Comparison of ENCODE assay signal across 19 mouse cellular contexts in the genomic region with DNA sequence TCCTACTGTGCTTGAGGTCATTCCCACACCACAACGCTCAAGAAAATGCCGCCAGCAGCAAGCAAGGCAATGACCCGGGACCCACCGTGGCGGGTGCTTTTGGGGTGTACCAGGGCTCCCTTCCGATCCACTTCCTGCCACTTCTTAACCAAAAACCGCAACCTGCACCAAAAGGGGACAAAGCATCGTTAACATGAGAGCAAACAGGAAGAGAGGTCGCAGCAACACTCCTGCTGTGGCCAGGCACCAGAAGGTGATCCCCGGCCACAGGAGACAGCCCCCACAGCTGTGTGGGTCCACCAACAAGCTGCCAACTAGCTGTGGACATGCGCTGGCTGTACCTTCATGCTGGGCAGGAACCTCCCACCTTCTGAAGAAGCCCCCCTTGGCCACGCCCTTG. TPM values are rescaled to one million over a fixed set of nuclear protein-coding genes. Genes with fewer than 3 reads are reported as not detected.
A peak's percentile ranks its signal among the peaks of the same experiment; 100 is the strongest.
DNase-seq lines count a peak whose midpoint lies in the region; ATAC-seq and TF ChIP-seq lines count a peak whose summit lies in the region.
"Had no signal": no experiment of that assay in that cellular context is flagged by ENCODE, and none has a peak within 500 bp of the region (broad histone marks: within the 10 kb centered on the region; RNA-seq: fewer than 3 reads in every experiment).

No protein-coding gene starts in this region.

- no peaks in the 10 kb centered on the region for H3K4me1 ChIP-seq in intestine, postnatal 0 days (replicated peaks; ENCODE audit: control insufficient read depth, insufficient read depth, low read length)
- H3K4me1 ChIP-seq: forebrain, embryonic 13.5 days; hindbrain, embryonic 13.5 days had no signal

- no peak overlapping the region for H3K4me2 ChIP-seq in intestine, postnatal 0 days (replicated peaks; ENCODE audit: low read depth)
- H3K4me2 ChIP-seq: forebrain, embryonic 13.5 days; hindbrain, embryonic 13.5 days had no signal

- WGBS in intestine, postnatal 0 days, result 92% methylated on average over 12 of the region's 12 CpGs

- no peaks in the 10 kb centered on the region for H3K9me3 ChIP-seq in intestine, postnatal 0 days (ENCODE audit: control insufficient read depth)
- H3K9me3 ChIP-seq: forebrain, embryonic 13.5 days; G1E; hindbrain, embryonic 13.5 days had no signal

- no peak overlapping the region for H3K9ac ChIP-seq in intestine, postnatal 0 days (ENCODE audit: low read depth, low read length)
- H3K9ac ChIP-seq: forebrain, embryonic 13.5 days; hindbrain, embryonic 13.5 days; liver, embryonic 14.5 days had no signal

- no peak overlapping the region for H3K4me3 ChIP-seq in intestine, postnatal 0 days (ENCODE audit: low read depth, low read length)
- H3K4me3 ChIP-seq: forebrain, embryonic 13.5 days; gastrocnemius, adult 2 months; hindbrain, embryonic 13.5 days had no signal

- H3K27ac ChIP-seq in intestine, postnatal 0 days (ENCODE audit: low read depth, low read length), result no peak overlapping the region
- H3K27ac ChIP-seq: forebrain, embryonic 13.5 days; gastrocnemius, adult 2 months; hindbrain, embryonic 13.5 days; liver, embryonic 14.5 days had no signal

- no peaks in the 10 kb centered on the region for H3K27me3 ChIP-seq in intestine, postnatal 0 days (replicated peaks; ENCODE audit: control insufficient read depth, insufficient read depth, low read length)
- H3K27me3 ChIP-seq: forebrain, embryonic 13.5 days; hindbrain, embryonic 13.5 days had no signal

- ATAC-seq in granulocyte monocyte progenitor cell, adult 5-6 weeks (replicated peaks; ENCODE audit: poor library complexity, severe bottlenecking), result peak; percentile 72
- peak; percentile 53 for ATAC-seq in neutrophil, adult 5-6 weeks (ENCODE audit: extremely low read depth, insufficient number of reproducible peaks, low FRiP score, poor library complexity, severe bottlenecking)
- no peak for ATAC-seq in intestine, postnatal 0 days
- ATAC-seq: forebrain, embryonic 13.5 days had no signal

- H3K36me3 ChIP-seq in intestine, postnatal 0 days (ENCODE audit: control insufficient read depth, insufficient read depth), result peaks cover 72% of the 10 kb centered on the region

- DNase-seq in spleen, adult 18-20 months, result peak; percentile 28 to 35
- DNase-seq in spleen, adult 12 weeks (ENCODE audit: low spot score), result no peak
- DNase-seq in thymus, postnatal 4 days, result peak; percentile 59
- DNase-seq in lung, postnatal 14 days, result no peak
- no peak for DNase-seq in right cerebral cortex, postnatal 36 days (ENCODE audit: low spot score in 2 of 2)
- DNase-seq: adrenal gland, postnatal 10 days; cerebellum, adult 9-10 months; gastrocnemius, adult 2 months; heart, adult 18-20 months; kidney, adult 2 months; midbrain, embryonic 14.5 days; right cerebral cortex, postnatal 4 days had no signal

- TF ChIP-seq CTCF in intestine, postnatal 0 days (IDR thresholded peaks at IDR 0.05; ENCODE audit: low read depth), result no peak

RNA-seq across cellular contexts. Expression of a gene that starts 9.9 kb away (rescaled TPM):
- total RNA-seq in granulocyte monocyte progenitor cell, adult 5-6 weeks (2014; fragmentation: Nextera tagmentation), result 4.4 and 6.6 TPM in 2 replicates
- 1.2 and 2.3 TPM in 2 replicates for total RNA-seq in granulocyte monocyte progenitor cell, adult 5-6 weeks (2017)
- total RNA-seq in neutrophil, adult 5-6 weeks (2017), result 3.2 and 3.8 TPM in 2 replicates
- 5.0 and 6.3 TPM in 2 replicates for polyA plus RNA-seq in intestine, postnatal 0 days (2015; fragmentation: Nextera tagmentation; extraction: Ambion mirVana)

Comparison
In these comparisons a context has a peak if more than half of its experiments do, and no peak if none do; other contexts are left out.
1. DNase-seq: peak in spleen, adult 18-20 months (2 of 2) and thymus, postnatal 4 days (single experiment); none in spleen, adult 12 weeks (single experiment), lung, postnatal 14 days (single experiment) and right cerebral cortex, postnatal 36 days (0 of 2).